Mouse (Mus musculus) testis, adult 2 months (tissue): ENCODE measurements around the gene Gm2a.

ENCODE experiments used
- CTCF ChIP-seq: fragments of 200-500 bp; IDR thresholded peaks from 2 replicates; pipeline ENCODE4 v1.5.1; 2012; ENCODE audit warnings: low read depth, mild to moderate bottlenecking, inconsistent platforms, low read length, moderate library complexity; ENCODE audit not compliant: control insufficient read depth, insufficient read depth, insufficient replicate concordance
- POLR2A ChIP-seq: fragments of 200-500 bp; IDR thresholded peaks from 2 replicates; pipeline ENCODE4 v1.6.1; 2012; ENCODE audit warnings: low read depth, mild to moderate bottlenecking, inconsistent platforms, low read length, moderate library complexity; ENCODE audit not compliant: control insufficient read depth

GRCm38 (mm10) chr11:55102015-55102414 is 4.1 kb downstream of the Gm2a start:
- TF ChIP-seq CTCF (no peak), POLR2A (no peak)
